Mouse (Mus musculus): ENCODE data around the gene Olfr1511. TPM values are rescaled to one million over a fixed set of nuclear protein-coding genes. Genes with fewer than 3 reads are reported as not detected.

Olfr1511 gene
- polyA plus RNA-seq, 1 experiment, result not detected

- H3K4me3 ChIP-seq (ENCODE audit: control insufficient read depth, insufficient read depth, low read length), result no peak within 1 kb of the TSS
- no peaks in the 10 kb centered on the region for H3K36me3 ChIP-seq (ENCODE audit: control insufficient read depth, insufficient read depth, low read length)
- no peak within 1 kb of the TSS for H3K27ac ChIP-seq (ENCODE audit: control insufficient read depth, insufficient read depth, low read length)
- H3K27me3 ChIP-seq (ENCODE audit: control insufficient read depth, insufficient read depth, low read length), result no peaks in the 10 kb centered on the region
- TF ChIP-seq POLR2A (IDR thresholded peaks at IDR 0.05; ENCODE audit: control insufficient read depth, extremely low read depth, insufficient read depth, low read length, poor library complexity) (no peak), CTCF (IDR thresholded peaks at IDR 0.05; ENCODE audit: borderline replicate concordance, control insufficient read depth, extremely low read depth, insufficient read depth, low read length, poor library complexity) (no peak)
- H3K4me1 ChIP-seq (replicated peaks; ENCODE audit: control insufficient read depth, insufficient read depth, low read length), result no peaks in the 10 kb centered on the region
- DNase-seq, result no peak
- WGBS, result 89% methylated on average over 2 of the region's 2 CpGs
Observed at GRCm38 (mm10) chr14:52379068-52379467, 18.1 kb downstream of the Olfr1511 start, which contains the start of gene Olfr1512. Olfr1512 (minus strand) TSS chr14:52379168.

- no peaks in the 10 kb centered on the region for H3K27me3 ChIP-seq (ENCODE audit: control insufficient read depth, insufficient read depth, low read length)
- no peak overlapping the region for H3K4me3 ChIP-seq (ENCODE audit: control insufficient read depth, insufficient read depth, low read length)
- TF ChIP-seq POLR2A (IDR thresholded peaks at IDR 0.05; ENCODE audit: control insufficient read depth, extremely low read depth, insufficient read depth, low read length, poor library complexity) (no peak), CTCF (IDR thresholded peaks at IDR 0.05; ENCODE audit: borderline replicate concordance, control insufficient read depth, extremely low read depth, insufficient read depth, low read length, poor library complexity) (no peak)
- H3K4me1 ChIP-seq (replicated peaks; ENCODE audit: control insufficient read depth, insufficient read depth, low read length), result no peaks in the 10 kb centered on the region
- WGBS, result 90% methylated on average over 3 of the region's 3 CpGs
- H3K27ac ChIP-seq (ENCODE audit: control insufficient read depth, insufficient read depth, low read length), result no peak overlapping the region
- no peaks in the 10 kb centered on the region for H3K36me3 ChIP-seq (ENCODE audit: control insufficient read depth, insufficient read depth, low read length)
- DNase-seq, result no peak
Observed at GRCm38 (mm10) chr14:52368741-52369140, 28.4 kb downstream of the Olfr1511 start.

- Histone ChIP-seq H3K27ac (ENCODE audit: control insufficient read depth, insufficient read depth, low read length) (no peak within 1 kb of the TSS), H3K36me3 (ENCODE audit: control insufficient read depth, insufficient read depth, low read length) (no peaks in the 10 kb centered on the region), H3K27me3 (ENCODE audit: control insufficient read depth, insufficient read depth, low read length) (no peaks in the 10 kb centered on the region), H3K4me3 (ENCODE audit: control insufficient read depth, insufficient read depth, low read length) (no peak within 1 kb of the TSS), H3K4me1 (replicated peaks; ENCODE audit: control insufficient read depth, insufficient read depth, low read length) (no peaks in the 10 kb centered on the region)
- DNase-seq, result no peak
- TF ChIP-seq POLR2A (IDR thresholded peaks at IDR 0.05; ENCODE audit: control insufficient read depth, extremely low read depth, insufficient read depth, low read length, poor library complexity) (no peak), CTCF (IDR thresholded peaks at IDR 0.05; ENCODE audit: borderline replicate concordance, control insufficient read depth, extremely low read depth, insufficient read depth, low read length, poor library complexity) (no peak)
- 78% methylated on average over 4 of the region's 4 CpGs for WGBS
Observed at GRCm38 (mm10) chr14:52356308-52356707, 40.9 kb downstream of the Olfr1511 start, which contains the start of gene Olfr1513. Olfr1513 (minus strand) TSS chr14:52356408.

Other genes with a start within 250 kb of the Olfr1511 start
- 19.1 and 22.8 TPM in 2 replicates for gene Supt16, start 200.0 kb downstream of the Olfr1511 start, polyA plus RNA-seq (2012; rRNA removed)
- 66.6 and 70.2 TPM in 2 replicates for gene Chd8, start 139.6 kb downstream of the Olfr1511 start, polyA plus RNA-seq (2012; rRNA removed)
- gene Tox4, start 118.2 kb downstream of the Olfr1511 start, polyA plus RNA-seq (2012; rRNA removed), result 73.5 and 96.7 TPM in 2 replicates
- gene Rab2b, start 117.8 kb downstream of the Olfr1511 start, polyA plus RNA-seq (2012; rRNA removed), result 12.8 and 15.3 TPM in 2 replicates
- 51.4 and 54.2 TPM in 2 replicates for gene Mettl3, start 92.3 kb downstream of the Olfr1511 start, polyA plus RNA-seq (2012; rRNA removed)
- 23.3 and 24.7 TPM in 2 replicates for gene Sall2, start 68.6 kb downstream of the Olfr1511 start, polyA plus RNA-seq (2012; rRNA removed)
- gene Olfr1513, start 41.0 kb downstream of the Olfr1511 start, polyA plus RNA-seq (2012; rRNA removed), result not detected in 2 replicates
- gene Olfr1512, start 18.2 kb downstream of the Olfr1511 start, polyA plus RNA-seq (2012; rRNA removed), result 0.04 TPM in 1 of 2 replicates, not detected in the other
- not detected in 2 replicates for gene Olfr1510, start 17.0 kb upstream of the Olfr1511 start, polyA plus RNA-seq (2012; rRNA removed)
- gene Olfr1509, start 45.6 kb upstream of the Olfr1511 start, polyA plus RNA-seq (2012; rRNA removed), result not detected in 2 replicates
- not detected in 2 replicates for gene Olfr1508, start 70.1 kb upstream of the Olfr1511 start, polyA plus RNA-seq (2012; rRNA removed)
- gene Olfr1507, start 98.4 kb upstream of the Olfr1511 start, polyA plus RNA-seq (2012; rRNA removed), result 0.28 and 0.52 TPM in 2 replicates